Mouse (Mus musculus) erythroblast, embryonic 14.5 days (primary cell): ENCODE measurements around the gene Ssxb8.
"Not testable (repeated sequence)": the region's sequence is repeated elsewhere in the genome, so short reads cannot be mapped to it uniquely, and the experiment has no call there.

Experiments
- GATA1 ChIP-seq: IDR thresholded peaks from 2 replicates; pipeline ENCODE4 v1.6.1; 2012; ENCODE audit warnings: low read length, inconsistent platforms, mixed read lengths
- TAL1 ChIP-seq: IDR thresholded peaks from 3 replicates; pipeline ENCODE4 v1.6.1; 2012; ENCODE audit warnings: low read length, inconsistent platforms, mixed read lengths

GRCm38 (mm10) chrX:8690744-8691143 is at the start of gene Ssxb8:
- TF ChIP-seq TAL1, GATA1: not testable (repeated sequence)
